Mouse (Mus musculus): ENCODE measurements at regions not wholly inside any gene's neighbourhood (a gene's known extent, or its start where the extent isn't known, plus 50 kb on each side); places are given as distances from the start of the nearest gene placed in this dataset.

DNA sequence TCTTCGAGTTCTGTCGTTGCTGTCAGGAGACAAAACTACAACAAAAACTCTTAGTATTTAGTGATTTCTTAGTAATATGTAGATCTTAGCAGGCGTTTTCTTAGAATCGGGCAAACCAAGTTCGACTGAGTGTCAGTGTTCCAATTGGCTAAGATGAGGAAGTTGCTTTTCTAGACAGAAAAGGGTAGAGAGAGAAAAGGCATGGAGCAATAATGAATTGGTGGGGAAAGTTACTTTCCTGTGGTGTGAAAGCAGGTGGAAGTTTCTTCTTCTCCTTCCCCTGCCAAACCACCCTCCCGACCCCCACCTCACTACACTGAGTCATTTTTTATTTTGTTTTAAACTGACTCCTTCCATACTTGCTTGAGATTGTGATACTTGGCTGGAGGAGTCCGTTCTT lies 62.0 kb downstream of the Gadd45g start:
- 24% methylated on average over 7 of the region's 7 CpGs for WGBS
- no peaks in the 10 kb centered on the region for H3K36me3 ChIP-seq (ENCODE audit: control insufficient read depth, insufficient read depth, low read length)
- TF ChIP-seq POLR2A (IDR thresholded peaks at IDR 0.05; ENCODE audit: low read depth, low read length) (no peak), CTCF (IDR thresholded peaks at IDR 0.05; ENCODE audit: extremely low read depth, insufficient read depth, insufficient read length, insufficient replicate concordance) (no peak)
- H3K27ac ChIP-seq (ENCODE audit: insufficient read depth, low read length) = no peak overlapping the region
- no peak for DNase-seq (ENCODE audit: low read depth in 1 of 2, low spot score in 2 of 2)
- peaks cover under 1% of the 10 kb centered on the region; the same call in 1 of the 2 replicates for H3K4me1 ChIP-seq (ENCODE audit: control insufficient read depth, insufficient read depth, insufficient read length)
- no peak overlapping the region for H3K4me3 ChIP-seq (ENCODE audit: extremely low read depth, insufficient read depth, insufficient read length)
- H3K27me3 ChIP-seq (ENCODE audit: control insufficient read depth, insufficient read depth, low read length) = no peaks in the 10 kb centered on the region

DNA sequence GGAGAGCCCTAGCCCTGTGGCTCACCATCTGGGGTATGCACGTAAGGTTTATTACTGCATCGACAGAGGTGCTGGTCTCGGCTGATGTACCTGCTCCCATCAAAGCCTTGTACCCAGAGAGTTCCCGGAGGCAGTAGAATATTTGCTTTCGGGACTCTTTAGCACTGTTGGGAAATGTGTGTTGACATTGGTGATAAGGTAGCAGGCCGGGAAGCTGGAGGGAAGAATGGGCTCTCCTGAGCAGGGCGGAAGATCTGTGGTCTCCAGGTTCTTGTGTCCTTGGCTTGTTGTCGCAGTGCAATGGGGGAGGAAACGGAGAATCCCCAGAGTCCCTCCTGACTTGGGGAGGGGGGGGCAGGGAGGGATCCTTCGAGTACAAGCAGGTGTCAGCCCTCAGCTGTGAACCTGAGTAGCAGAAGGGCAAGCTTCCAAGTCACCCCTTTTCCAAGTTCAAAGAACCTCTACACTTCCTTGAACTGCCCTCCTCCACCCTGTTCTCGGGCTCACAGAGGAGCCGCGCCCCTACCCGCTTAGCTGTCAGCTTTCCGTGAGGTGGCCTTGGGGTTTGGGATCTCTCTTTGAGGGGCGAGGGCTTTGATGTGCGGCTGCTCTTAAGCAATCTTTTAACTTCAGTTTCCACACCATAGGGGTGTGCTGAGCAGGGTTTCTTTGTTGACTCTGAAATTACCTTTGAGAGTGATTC lies 65.0 kb downstream of the Gadd45g start:
- no peak overlapping the region for H3K27ac ChIP-seq (ENCODE audit: insufficient read depth, low read length)
- 64% methylated on average over 17 of the region's 17 CpGs for WGBS
- DNase-seq (ENCODE audit: low read depth in 1 of 2, low spot score in 2 of 2) = no peak
- H3K4me1 ChIP-seq (ENCODE audit: control insufficient read depth, insufficient read depth, insufficient read length) = no peaks in the 10 kb centered on the region
- no peak overlapping the region for H3K4me3 ChIP-seq (ENCODE audit: extremely low read depth, insufficient read depth, insufficient read length)
- no peaks in the 10 kb centered on the region for H3K27me3 ChIP-seq (ENCODE audit: control insufficient read depth, insufficient read depth, low read length)
- TF ChIP-seq POLR2A (IDR thresholded peaks at IDR 0.05; ENCODE audit: low read depth, low read length) (no peak), CTCF (IDR thresholded peaks at IDR 0.05; ENCODE audit: extremely low read depth, insufficient read depth, insufficient read length, insufficient replicate concordance) (no peak)
- H3K36me3 ChIP-seq (ENCODE audit: control insufficient read depth, insufficient read depth, low read length) = no peaks in the 10 kb centered on the region

DNA sequence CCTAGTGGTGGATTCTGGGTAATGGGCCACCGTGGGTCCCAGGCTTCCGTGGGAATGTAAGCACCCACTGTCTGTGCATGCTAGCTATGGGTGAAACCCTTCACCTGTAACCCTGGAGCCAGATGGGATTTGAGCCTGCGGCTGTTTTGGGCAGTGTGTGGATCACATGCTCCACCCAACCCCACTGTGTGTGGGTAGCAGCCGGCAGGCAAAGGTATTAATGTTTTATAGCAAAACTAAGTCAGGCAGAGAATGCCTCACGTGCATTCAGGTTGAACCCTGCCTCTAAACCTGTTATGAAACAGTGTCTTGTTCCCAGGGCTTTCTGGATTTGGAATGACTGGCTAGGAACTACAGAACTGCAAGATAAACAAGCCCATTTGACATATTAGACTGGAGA lies 66.0 kb downstream of the Gadd45g start:
- no peak for DNase-seq (ENCODE audit: low read depth in 1 of 2, low spot score in 2 of 2)

DNA sequence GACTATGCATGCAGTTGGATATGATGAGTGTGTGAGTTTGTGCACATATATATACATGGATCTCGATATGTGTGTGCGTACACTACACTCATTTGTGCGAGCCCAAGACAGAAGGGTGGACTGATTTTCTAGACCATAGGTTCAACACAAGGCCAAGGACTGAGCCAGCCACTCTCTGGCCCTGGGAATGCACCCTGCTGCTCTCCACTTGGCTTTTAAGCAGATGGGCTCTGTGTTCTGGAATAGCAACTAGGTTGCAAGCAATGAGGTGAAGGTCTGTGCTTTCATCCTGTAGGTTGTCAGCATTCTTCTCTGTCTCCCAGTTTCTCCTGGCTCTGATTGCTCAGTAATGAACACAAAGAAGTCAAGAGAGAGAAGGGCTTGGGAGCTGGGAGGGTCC lies 66.5 kb downstream of the Gadd45g start:
- no peak overlapping the region for H3K27ac ChIP-seq (ENCODE audit: insufficient read depth, low read length)

More for the DNA sequence above, 66.0 kb downstream of the Gadd45g start:
- no peak for TF ChIP-seq CTCF (IDR thresholded peaks at IDR 0.05; ENCODE audit: extremely low read depth, insufficient read depth, insufficient read length, insufficient replicate concordance)
- no peak for TF ChIP-seq POLR2A (IDR thresholded peaks at IDR 0.05; ENCODE audit: low read depth, low read length)
- Histone ChIP-seq H3K27ac (ENCODE audit: insufficient read depth, low read length) (no peak overlapping the region), H3K27me3 (ENCODE audit: control insufficient read depth, insufficient read depth, low read length) (no peaks in the 10 kb centered on the region), H3K4me3 (ENCODE audit: extremely low read depth, insufficient read depth, insufficient read length) (no peak overlapping the region), H3K4me1 (ENCODE audit: control insufficient read depth, insufficient read depth, insufficient read length) (no peaks in the 10 kb centered on the region), H3K36me3 (ENCODE audit: control insufficient read depth, insufficient read depth, low read length) (no peaks in the 10 kb centered on the region)
- WGBS = 89% methylated on average over 5 of the region's 5 CpGs

DNA sequence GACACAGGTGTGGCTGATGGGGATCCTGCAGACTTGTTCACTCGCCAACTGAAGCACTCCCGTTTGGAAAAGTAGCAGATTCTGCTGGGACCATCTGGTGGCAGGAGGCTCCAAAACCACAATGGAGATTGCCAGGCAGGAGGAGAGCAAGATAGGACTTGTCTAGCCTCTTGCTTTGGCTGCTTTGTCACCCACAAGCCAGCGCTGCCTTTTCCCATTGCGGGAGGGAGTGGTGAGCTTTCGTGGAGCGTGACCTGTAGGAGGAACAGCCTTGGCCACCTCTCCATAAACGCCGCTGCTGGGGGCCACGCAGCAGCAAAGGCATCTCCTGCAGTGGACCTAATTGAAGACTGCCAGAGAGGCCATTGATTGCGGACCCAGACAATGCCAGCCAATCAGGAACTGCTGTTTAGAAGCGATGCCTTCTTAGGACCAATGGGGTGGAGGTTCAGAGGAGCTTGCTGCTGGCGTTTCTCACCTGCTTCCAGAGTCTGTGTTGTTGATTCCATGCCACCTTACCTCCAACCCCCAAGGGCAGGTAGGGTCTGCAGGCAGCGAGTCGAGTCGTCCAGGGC lies 70.3 kb downstream of the Gadd45g start:
- no peaks in the 10 kb centered on the region for H3K27me3 ChIP-seq (ENCODE audit: control insufficient read depth, insufficient read depth, low read length)
- no peaks in the 10 kb centered on the region for H3K36me3 ChIP-seq (ENCODE audit: control insufficient read depth, insufficient read depth, low read length)
- no peak for DNase-seq (ENCODE audit: low read depth in 1 of 2, low spot score in 2 of 2)
- no peak overlapping the region for H3K27ac ChIP-seq (ENCODE audit: insufficient read depth, low read length)
- 82% methylated on average over 15 of the region's 15 CpGs for WGBS
- TF ChIP-seq CTCF (IDR thresholded peaks at IDR 0.05; ENCODE audit: extremely low read depth, insufficient read depth, insufficient read length, insufficient replicate concordance) = no peak
- no peaks in the 10 kb centered on the region; the same call in 1 of the 2 replicates for H3K4me1 ChIP-seq (ENCODE audit: control insufficient read depth, insufficient read depth, insufficient read length)
- no peak overlapping the region for H3K4me3 ChIP-seq (ENCODE audit: extremely low read depth, insufficient read depth, insufficient read length)

More for the DNA sequence above, 66.5 kb downstream of the Gadd45g start:
- Histone ChIP-seq H3K36me3 (ENCODE audit: control insufficient read depth, insufficient read depth, low read length) (no peaks in the 10 kb centered on the region), H3K27me3 (ENCODE audit: control insufficient read depth, insufficient read depth, low read length) (no peaks in the 10 kb centered on the region), H3K4me3 (ENCODE audit: extremely low read depth, insufficient read depth, insufficient read length) (no peak overlapping the region), H3K4me1 (ENCODE audit: control insufficient read depth, insufficient read depth, insufficient read length) (no peaks in the 10 kb centered on the region)
- TF ChIP-seq POLR2A (IDR thresholded peaks at IDR 0.05; ENCODE audit: low read depth, low read length) (no peak), CTCF (IDR thresholded peaks at IDR 0.05; ENCODE audit: extremely low read depth, insufficient read depth, insufficient read length, insufficient replicate concordance) (no peak)
- WGBS = 89% methylated on average over 3 of the region's 3 CpGs
- DNase-seq (ENCODE audit: low read depth in 1 of 2, low spot score in 2 of 2) = no peak

DNA sequence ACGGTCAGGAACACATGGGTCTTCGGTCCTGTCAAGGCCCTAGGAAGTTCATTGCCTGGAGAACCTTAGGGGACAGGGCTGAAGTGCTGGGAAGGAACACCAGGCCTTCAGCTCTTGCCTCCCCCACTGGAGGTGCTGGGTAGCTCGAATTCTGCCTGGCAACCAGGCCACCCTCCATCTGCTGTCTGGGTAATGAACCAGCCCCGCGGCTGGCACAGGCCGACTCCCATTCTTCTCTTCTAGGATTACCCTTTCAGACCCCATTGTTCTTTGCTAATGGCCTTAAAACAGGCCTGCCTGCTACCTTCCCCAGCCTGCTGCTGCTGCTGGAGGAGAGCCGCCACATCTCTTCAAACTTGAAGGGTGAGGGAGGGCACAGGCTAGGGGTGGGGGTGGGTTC lies 71.2 kb downstream of the Gadd45g start:
- Histone ChIP-seq H3K4me1 (ENCODE audit: control insufficient read depth, insufficient read depth, insufficient read length) (no peaks in the 10 kb centered on the region; the same call in 1 of the 2 replicates), H3K36me3 (ENCODE audit: control insufficient read depth, insufficient read depth, low read length) (no peaks in the 10 kb centered on the region), H3K4me3 (ENCODE audit: extremely low read depth, insufficient read depth, insufficient read length) (no peak overlapping the region), H3K27ac (ENCODE audit: insufficient read depth, low read length) (no peak overlapping the region), H3K27me3 (ENCODE audit: control insufficient read depth, insufficient read depth, low read length) (no peaks in the 10 kb centered on the region)
- 88% methylated on average over 7 of the region's 7 CpGs for WGBS
- no peak for DNase-seq (ENCODE audit: low read depth in 1 of 2, low spot score in 2 of 2)
- no peak for TF ChIP-seq POLR2A (IDR thresholded peaks at IDR 0.05; ENCODE audit: low read depth, low read length)
- TF ChIP-seq CTCF (IDR thresholded peaks at IDR 0.05; ENCODE audit: extremely low read depth, insufficient read depth, insufficient read length, insufficient replicate concordance) = no peak

DNA sequence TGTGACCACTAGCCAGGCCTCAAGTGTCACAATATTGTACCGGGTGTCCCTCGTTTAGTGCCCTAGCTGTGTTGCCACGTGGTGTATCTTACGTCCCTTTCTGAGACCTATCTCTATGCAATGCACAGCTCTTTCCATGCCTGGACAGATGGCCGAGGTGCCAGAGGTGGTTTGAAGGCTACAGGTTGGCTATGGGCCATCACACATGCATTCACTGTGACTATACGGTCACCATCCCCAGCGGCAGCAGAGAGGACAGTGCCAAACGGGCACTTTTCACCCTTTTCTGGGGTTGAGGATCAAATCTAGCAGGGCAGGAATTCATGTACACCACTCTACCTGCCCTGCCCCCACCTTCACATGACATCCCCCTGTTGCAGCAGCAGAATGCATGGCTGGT lies 71.6 kb downstream of the Gadd45g start:
- TF ChIP-seq CTCF (IDR thresholded peaks at IDR 0.05; ENCODE audit: extremely low read depth, insufficient read depth, insufficient read length, insufficient replicate concordance) (no peak), POLR2A (IDR thresholded peaks at IDR 0.05; ENCODE audit: low read depth, low read length) (no peak)
- no peak for DNase-seq (ENCODE audit: low read depth in 1 of 2, low spot score in 2 of 2)
- H3K36me3 ChIP-seq (ENCODE audit: control insufficient read depth, insufficient read depth, low read length) = no peaks in the 10 kb centered on the region
- no peaks in the 10 kb centered on the region for H3K27me3 ChIP-seq (ENCODE audit: control insufficient read depth, insufficient read depth, low read length)
- H3K27ac ChIP-seq (ENCODE audit: insufficient read depth, low read length) = no peak overlapping the region
- WGBS = 88% methylated on average over 8 of the region's 8 CpGs
- H3K4me3 ChIP-seq (ENCODE audit: extremely low read depth, insufficient read depth, insufficient read length) = no peak overlapping the region
- H3K4me1 ChIP-seq (ENCODE audit: control insufficient read depth, insufficient read depth, insufficient read length) = no peaks in the 10 kb centered on the region; the same call in 1 of the 2 replicates

Data from spleen, adult 2 months (tissue).